Mouse (Mus musculus): ENCODE data around the gene Chrna9.

Chrna9 gene

GRCm38 (mm10) chr5:65918601-65919000 lies 16.1 kb upstream of the Chrna9 start:
- no peak for DNase-seq (ENCODE audit: extremely low read depth, low read depth, low spot score)

GRCm38 (mm10) chr5:65919326-65919725 lies 15.4 kb upstream of the Chrna9 start:
- no peak for DNase-seq (ENCODE audit: extremely low read depth, low read depth, low spot score)

GRCm38 (mm10) chr5:65919904-65920303 lies 14.8 kb upstream of the Chrna9 start:
- DNase-seq (ENCODE audit: extremely low read depth, low read depth, low spot score): no peak

GRCm38 (mm10) chr5:65920701-65921426 lies 13.9 kb upstream of the Chrna9 start:
- DNase-seq (ENCODE audit: extremely low read depth, low read depth, low spot score): no peak

- no peak for DNase-seq (ENCODE audit: extremely low read depth, low read depth, low spot score)
Observed at GRCm38 (mm10) chr5:65921477-65922138, 13.1 kb upstream of the Chrna9 start.

GRCm38 (mm10) chr5:65926666-65927065 lies 8.1 kb upstream of the Chrna9 start:
- DNase-seq (ENCODE audit: extremely low read depth, low read depth, low spot score): no peak

GRCm38 (mm10) chr5:65929162-65929561 lies 5.6 kb upstream of the Chrna9 start:
- DNase-seq (ENCODE audit: extremely low read depth, low read depth, low spot score): no peak

- DNase-seq (ENCODE audit: extremely low read depth, low read depth, low spot score): no peak
Observed at GRCm38 (mm10) chr5:65930171-65930570, 4.5 kb upstream of the Chrna9 start.

GRCm38 (mm10) chr5:65933258-65933657 lies 1.5 kb upstream of the Chrna9 start:
- DNase-seq (ENCODE audit: extremely low read depth, low read depth, low spot score): no peak

GRCm38 (mm10) chr5:65933764-65934163 lies 957 bp upstream of the Chrna9 start:
- no peak for DNase-seq (ENCODE audit: extremely low read depth, low read depth, low spot score)

GRCm38 (mm10) chr5:65937011-65937726 lies 2.4 kb downstream of the Chrna9 start:
- no peak for DNase-seq (ENCODE audit: extremely low read depth, low read depth, low spot score)

- no peak for DNase-seq (ENCODE audit: extremely low read depth, low read depth, low spot score)
Observed at GRCm38 (mm10) chr5:65937998-65938715, 3.4 kb downstream of the Chrna9 start.

GRCm38 (mm10) chr5:65941145-65941544 lies 6.4 kb downstream of the Chrna9 start:
- DNase-seq (ENCODE audit: extremely low read depth, low read depth, low spot score): no peak

GRCm38 (mm10) chr5:65949822-65950221 lies 15.1 kb downstream of the Chrna9 start:
- no peak for DNase-seq (ENCODE audit: extremely low read depth, low read depth, low spot score)

- no peak for DNase-seq (ENCODE audit: extremely low read depth, low read depth, low spot score)
Observed at GRCm38 (mm10) chr5:65950236-65950635, 15.5 kb downstream of the Chrna9 start.

- DNase-seq (ENCODE audit: extremely low read depth, low read depth, low spot score): peak; percentile 63
Observed at GRCm38 (mm10) chr5:65950679-65951512, 16.2 kb downstream of the Chrna9 start.

GRCm38 (mm10) chr5:65951513-65951909 lies 16.8 kb downstream of the Chrna9 start:
- no peak for DNase-seq (ENCODE audit: extremely low read depth, low read depth, low spot score)

- no peak for DNase-seq (ENCODE audit: extremely low read depth, low read depth, low spot score)
Observed at GRCm38 (mm10) chr5:65954130-65955080, 19.7 kb downstream of the Chrna9 start.
